Mouse (Mus musculus): Measurements from ENCODE around the gene Btf3.

Btf3 gene

GRCm38 (mm10) chr13:98316480-98317245, at the start of gene Btf3:
Btf3 (minus strand) TSS chr13:98317006.
- DNase-seq (ENCODE audit: low read depth, low spot score), result peak; percentile 93

GRCm38 (mm10) chr13:98365766-98366421, 49.1 kb upstream of the Btf3 start:
- DNase-seq (ENCODE audit: low read depth, low spot score), result no peak

GRCm38 (mm10) chr13:98365081-98365480, 48.3 kb upstream of the Btf3 start:
- DNase-seq (ENCODE audit: low read depth, low spot score), result no peak

- no peak for DNase-seq (ENCODE audit: low read depth, low spot score)
These were observed 46.2 kb upstream of the Btf3 start for GRCm38 (mm10) chr13:98363046-98363445.

GRCm38 (mm10) chr13:98361161-98361560, 44.4 kb upstream of the Btf3 start:
- no peak for DNase-seq (ENCODE audit: low read depth, low spot score)

GRCm38 (mm10) chr13:98360391-98360790, 43.6 kb upstream of the Btf3 start:
- DNase-seq (ENCODE audit: low read depth, low spot score), result no peak

- DNase-seq (ENCODE audit: low read depth, low spot score), result no peak
These were observed 42.5 kb upstream of the Btf3 start for GRCm38 (mm10) chr13:98359337-98359736.

GRCm38 (mm10) chr13:98358424-98359181, 41.8 kb upstream of the Btf3 start:
- DNase-seq (ENCODE audit: low read depth, low spot score), result no peak

- DNase-seq (ENCODE audit: low read depth, low spot score), result peak; percentile 9
These were observed 40.9 kb upstream of the Btf3 start for GRCm38 (mm10) chr13:98357433-98358423.

GRCm38 (mm10) chr13:98356973-98357425, 40.2 kb upstream of the Btf3 start:
- no peak for DNase-seq (ENCODE audit: low read depth, low spot score)

- no peak for DNase-seq (ENCODE audit: low read depth, low spot score)
These were observed 39.6 kb upstream of the Btf3 start for GRCm38 (mm10) chr13:98356176-98356972.

GRCm38 (mm10) chr13:98355559-98356111, 38.8 kb upstream of the Btf3 start:
- DNase-seq (ENCODE audit: low read depth, low spot score), result no peak

GRCm38 (mm10) chr13:98354871-98355558, 38.2 kb upstream of the Btf3 start:
- DNase-seq (ENCODE audit: low read depth, low spot score), result peak; percentile 36

- peak; percentile 69 for DNase-seq (ENCODE audit: low read depth, low spot score)
These were observed 37.4 kb upstream of the Btf3 start, which contains the start of gene Foxd1 for GRCm38 (mm10) chr13:98354090-98354801. Foxd1 (plus strand) TSS chr13:98354242.

- no peak for DNase-seq (ENCODE audit: low read depth, low spot score)
These were observed 36.9 kb upstream of the Btf3 start for GRCm38 (mm10) chr13:98353709-98354089.

GRCm38 (mm10) chr13:98352381-98352975, 35.7 kb upstream of the Btf3 start:
- no peak for DNase-seq (ENCODE audit: low read depth, low spot score)

GRCm38 (mm10) chr13:98351527-98351926, 34.7 kb upstream of the Btf3 start:
- no peak for DNase-seq (ENCODE audit: low read depth, low spot score)

- no peak for DNase-seq (ENCODE audit: low read depth, low spot score)
These were observed 32.7 kb upstream of the Btf3 start for GRCm38 (mm10) chr13:98349491-98349890.

Data from 3T3-L1 (cell line).